Comparison of ENCODE assay signal across 17 mouse cellular contexts in genomic region chr4:75857769-75858408, GRCm38 (mm10).
A peak's percentile ranks its signal among the peaks of the same experiment; 100 is the strongest.
DNase-seq lines count a peak whose midpoint lies in the region; ATAC-seq and TF ChIP-seq lines count a peak whose summit lies in the region.
"Had no signal": no experiment of that assay in that cellular context is flagged by ENCODE, and none has a peak within 500 bp of the region (broad histone marks: within the 10 kb centered on the region; RNA-seq: fewer than 3 reads in every experiment).

No protein-coding gene starts in this region.

- no peak for DNase-seq in lung, postnatal 10 days
- DNase-seq in embryo, embryonic 11 days, result peak; percentile 50
- peak; percentile 19 for DNase-seq in hindbrain, postnatal 0 days (ENCODE audit: low spot score)
- no peak for DNase-seq in adrenal gland, adult (ENCODE audit: inconsistent age in 2 of 2, low spot score in 1 of 2)
- DNase-seq: adrenal gland, postnatal 25 days; cerebellum, adult 9-11 months; heart, adult 11 months; kidney, adult 8-10 months; kidney, postnatal 4 days; liver, embryonic 13.5 days; spleen, adult 18-20 months had no signal

- H3K36me3 ChIP-seq in lung, embryonic 16.5 days (ENCODE audit: control insufficient read depth, insufficient read depth, low read length), result no peaks in the 10 kb centered on the region
- H3K36me3 ChIP-seq in hindbrain, postnatal 0 days (ENCODE audit: insufficient read depth, low read length), result no peaks in the 10 kb centered on the region
- no peaks in the 10 kb centered on the region for H3K36me3 ChIP-seq in neural tube, embryonic 12.5 days
- H3K36me3 ChIP-seq: forebrain, embryonic 10.5 days; G1E; liver, embryonic 13.5 days had no signal

- peaks cover 3% of the 10 kb centered on the region; the same call in 1 of the 2 replicates for H3K4me1 ChIP-seq in lung, embryonic 16.5 days (replicated peaks; ENCODE audit: control insufficient read depth, insufficient read depth, low read length)
- no peaks in the 10 kb centered on the region for H3K4me1 ChIP-seq in hindbrain, postnatal 0 days (ENCODE audit: insufficient read depth, low read length)
- H3K4me1 ChIP-seq in neural tube, embryonic 12.5 days, result peaks cover 12% of the 10 kb centered on the region
- H3K4me1 ChIP-seq: liver, embryonic 13.5 days had no signal

- ATAC-seq in lung, embryonic 16.5 days (ENCODE audit: low read depth), result peak; percentile 79; the same call in 1 of the 2 replicates
- ATAC-seq in hindbrain, postnatal 0 days, result no peak
- ATAC-seq in neural tube, embryonic 12.5 days (ENCODE audit: low FRiP score, low read depth), result peak; percentile 55; the same call in 1 of the 2 replicates
- no peak for ATAC-seq in megakaryocyte progenitor cell, adult 5-6 weeks (replicated peaks; ENCODE audit: poor library complexity)
- no peak for ATAC-seq in CD4-positive, CD25-positive, alpha-beta regulatory T cell, adult 4 months

- H3K9me3 ChIP-seq in lung, embryonic 16.5 days (ENCODE audit: control insufficient read depth, low read length), result no peaks in the 10 kb centered on the region
- H3K9me3 ChIP-seq in hindbrain, postnatal 0 days (ENCODE audit: low read length), result no peaks in the 10 kb centered on the region
- H3K9me3 ChIP-seq in neural tube, embryonic 12.5 days, result no peaks in the 10 kb centered on the region
- H3K9me3 ChIP-seq: forebrain, embryonic 10.5 days; G1E; liver, embryonic 13.5 days had no signal

- H3K4me2 ChIP-seq in lung, embryonic 16.5 days (ENCODE audit: low read depth, low read length), result no peak overlapping the region
- H3K4me2 ChIP-seq in hindbrain, postnatal 0 days (ENCODE audit: low read depth, low read length), result no peak overlapping the region
- H3K4me2 ChIP-seq in neural tube, embryonic 12.5 days (replicated peaks), result no peak overlapping the region
- H3K4me2 ChIP-seq: liver, embryonic 13.5 days had no signal

- H3K27ac ChIP-seq in lung, embryonic 16.5 days (ENCODE audit: low read length), result peak overlapping the region; percentile 46; the same call in 1 of the 2 replicates
- no peak overlapping the region for H3K27ac ChIP-seq in hindbrain, postnatal 0 days
- H3K27ac ChIP-seq in neural tube, embryonic 12.5 days, result no peak overlapping the region
- H3K27ac ChIP-seq: forebrain, embryonic 10.5 days; liver, embryonic 13.5 days had no signal

- TF ChIP-seq CTCF in hindbrain, postnatal 0 days (IDR thresholded peaks at IDR 0.05; ENCODE audit: low read depth), result no peak

- no peak overlapping the region for H3K9ac ChIP-seq in lung, embryonic 16.5 days (ENCODE audit: low read length)
- no peak overlapping the region for H3K9ac ChIP-seq in hindbrain, postnatal 0 days (replicated peaks; ENCODE audit: low read length)
- H3K9ac ChIP-seq in neural tube, embryonic 12.5 days, result no peak overlapping the region
- H3K9ac ChIP-seq: liver, embryonic 13.5 days had no signal

- no peaks in the 10 kb centered on the region for H3K27me3 ChIP-seq in lung, embryonic 16.5 days (ENCODE audit: control insufficient read depth, insufficient read depth, low read depth, low read length)
- no peaks in the 10 kb centered on the region for H3K27me3 ChIP-seq in hindbrain, postnatal 0 days (ENCODE audit: insufficient read depth, low read length)
- H3K27me3 ChIP-seq in neural tube, embryonic 12.5 days (replicated peaks), result no peaks in the 10 kb centered on the region
- H3K27me3 ChIP-seq: liver, embryonic 13.5 days had no signal

- H3K4me3 ChIP-seq in lung, embryonic 16.5 days (ENCODE audit: low read length), result no peak overlapping the region
- no peak overlapping the region for H3K4me3 ChIP-seq in hindbrain, postnatal 0 days (ENCODE audit: low read length)
- H3K4me3 ChIP-seq in neural tube, embryonic 12.5 days, result no peak overlapping the region
- H3K4me3 ChIP-seq: forebrain, embryonic 10.5 days; liver, embryonic 13.5 days had no signal

- 60% methylated on average over 2 of the region's 2 CpGs for WGBS in lung, embryonic 16.5 days
- 61% methylated on average over 2 of the region's 2 CpGs for WGBS in hindbrain, postnatal 0 days
- 38% methylated on average over 2 of the region's 2 CpGs for WGBS in neural tube, embryonic 12.5 days

Comparison
In these comparisons a context has a peak if more than half of its experiments do, and no peak if none do; other contexts are left out.
1. ATAC-seq: peak in lung, embryonic 16.5 days (single experiment) and neural tube, embryonic 12.5 days (single experiment); none in hindbrain, postnatal 0 days (single experiment), megakaryocyte progenitor cell, adult 5-6 weeks (single experiment) and CD4-positive, CD25-positive, alpha-beta regulatory T cell, adult 4 months (single experiment).
2. DNase-seq: peak in embryo, embryonic 11 days (single experiment) and hindbrain, postnatal 0 days (single experiment); none in lung, postnatal 10 days (single experiment) and adrenal gland, adult (0 of 2).